24 mouse cellular contexts compared by ENCODE assay signal in genomic region chr1:161041261-161042020, GRCm38 (mm10). TPM values are rescaled to one million over a fixed set of nuclear protein-coding genes. Genes with fewer than 3 reads are reported as not detected.
DNase-seq lines count a peak whose midpoint lies in the region; ATAC-seq and TF ChIP-seq lines count a peak whose summit lies in the region.
"Had no signal": no experiment of that assay in that cellular context is flagged by ENCODE, and none has a peak within 500 bp of the region (broad histone marks: within the 10 kb centered on the region; RNA-seq: fewer than 3 reads in every experiment).

No protein-coding gene starts in this region.

- no peak for DNase-seq in limb, embryonic 10.5 days (ENCODE audit: low spot score)
- DNase-seq in 416B (ENCODE audit: low read depth): peak; percentile 26
- DNase-seq in CH12.LX (ENCODE audit: extremely low read depth): peak; percentile 53
- peak; percentile 24 for DNase-seq in MEL-GATA-1-ER (ENCODE audit: extremely low read depth, low read depth)
- no peak for DNase-seq in kidney, adult 2 months
- DNase-seq in gastrocnemius, postnatal 4 days (ENCODE audit: low spot score in 2 of 2): no peak
- no peak for DNase-seq in lung, postnatal 10 days
- DNase-seq: adrenal gland, postnatal 10 days; cerebellum, adult 11 months; cerebellum, adult 8-10 months; cerebellum, postnatal 25 days; gastrocnemius, postnatal 14 days; heart, adult 18-20 months; heart, postnatal 14 days; kidney, adult 11 months had no signal

- peaks cover 9% of the 10 kb centered on the region for H3K4me1 ChIP-seq in limb, embryonic 12.5 days (replicated peaks)
- peaks cover 6% of the 10 kb centered on the region; the same call in 1 of the 2 replicates for H3K4me1 ChIP-seq in limb, embryonic 10.5 days
- H3K4me1 ChIP-seq in CH12.LX (ENCODE audit: control insufficient read depth in 1 of 2, insufficient read depth in 2 of 2): peaks cover 0 to 13% of the 10 kb centered on the region in 2 experiments; a peak in 2 of 4 replicates
- peaks cover 2% of the 10 kb centered on the region for H3K4me1 ChIP-seq in kidney, adult 2 months (ENCODE audit: control insufficient read depth, insufficient read depth, low read length)

- H3K79me2 ChIP-seq in CH12.LX (replicated peaks; ENCODE audit: control insufficient read depth, extremely low read depth, insufficient read depth, poor library complexity, severe bottlenecking): peaks cover 11% of the 10 kb centered on the region

- dilution Hi-C loops in CH12.LX (cut with MboI; ENCODE audit: extremely low pct_ligation_motif_present, extremely low pct_unique_long_range_greater_than_20kb, low sequenced_read_pairs): no loop called here

- no peak for ATAC-seq in limb, embryonic 12.5 days (ENCODE audit: insufficient number of reproducible peaks, insufficient read depth, low FRiP score, low TSS enrichment, low read depth)
- ATAC-seq: forebrain, embryonic 15.5 days; hindbrain, postnatal 0 days had no signal

- no peaks in the 10 kb centered on the region for H3K9me3 ChIP-seq in limb, embryonic 12.5 days
- no peaks in the 10 kb centered on the region for H3K9me3 ChIP-seq in limb, embryonic 10.5 days (replicated peaks)
- no peaks in the 10 kb centered on the region for H3K9me3 ChIP-seq in CH12.LX (replicated peaks; ENCODE audit: low read length)
- H3K9me3 ChIP-seq: embryonic facial prominence, embryonic 15.5 days; forebrain, embryonic 10.5 days; forebrain, embryonic 15.5 days; heart, embryonic 15.5 days; hindbrain, embryonic 13.5 days had no signal

- WGBS in limb, embryonic 12.5 days: 91% methylated on average over 7 of the region's 7 CpGs
- WGBS in limb, embryonic 10.5 days: 94% methylated on average over 7 of the region's 7 CpGs
- WGBS in kidney, adult 2 months: 91% methylated on average over 7 of the region's 7 CpGs

- no peaks in the 10 kb centered on the region for H3K27me3 ChIP-seq in limb, embryonic 12.5 days
- no peaks in the 10 kb centered on the region for H3K27me3 ChIP-seq in limb, embryonic 10.5 days (ENCODE audit: low read depth, poor library complexity, severe bottlenecking)
- no peaks in the 10 kb centered on the region for H3K27me3 ChIP-seq in CH12.LX (replicated peaks)
- H3K27me3 ChIP-seq in kidney, adult 2 months (replicated peaks; ENCODE audit: control insufficient read depth, insufficient read depth, low read length): no peaks in the 10 kb centered on the region
- H3K27me3 ChIP-seq: embryonic facial prominence, embryonic 15.5 days; forebrain, embryonic 15.5 days; heart, embryonic 15.5 days; hindbrain, embryonic 13.5 days had no signal

- TF ChIP-seq RAD21 in CH12.LX (IDR thresholded peaks at IDR 0.05; ENCODE audit: low read depth, low read length): no peak

- no peak for TF ChIP-seq EP300 in CH12.LX (IDR thresholded peaks at IDR 0.05; ENCODE audit: low read length)

- H3K4me2 ChIP-seq in limb, embryonic 12.5 days: no peak overlapping the region
- no peak overlapping the region for H3K4me2 ChIP-seq in CH12.LX (ENCODE audit: insufficient read depth, low read depth, poor library complexity, severe bottlenecking)
- H3K4me2 ChIP-seq: embryonic facial prominence, embryonic 15.5 days; forebrain, embryonic 15.5 days; heart, embryonic 11.5 days; heart, embryonic 15.5 days; hindbrain, embryonic 13.5 days had no signal

- H3K36me3 ChIP-seq in limb, embryonic 12.5 days: peaks cover 73% of the 10 kb centered on the region
- peaks cover 88% of the 10 kb centered on the region for H3K36me3 ChIP-seq in limb, embryonic 10.5 days
- peaks cover 53 to 77% of the 10 kb centered on the region in 2 experiments for H3K36me3 ChIP-seq in CH12.LX (replicated peaks in 1 of 2; ENCODE audit: control insufficient read depth in 1 of 2, insufficient read depth in 1 of 2, low read length in 1 of 2)
- H3K36me3 ChIP-seq in kidney, adult 2 months (ENCODE audit: control insufficient read depth, insufficient read depth, low read length): peaks cover 9% of the 10 kb centered on the region

- no peak overlapping the region for H3K4me3 ChIP-seq in limb, embryonic 12.5 days (replicated peaks)
- H3K4me3 ChIP-seq in limb, embryonic 10.5 days: no peak overlapping the region
- H3K4me3 ChIP-seq in CH12.LX (replicated peaks in 1 of 3; ENCODE audit: low read depth in 2 of 3, low read length in 2 of 3, poor library complexity in 1 of 3): no peak overlapping the region
- H3K4me3 ChIP-seq in kidney, adult 2 months (ENCODE audit: insufficient read depth, low read depth, low read length): no peak overlapping the region
- H3K4me3 ChIP-seq: embryonic facial prominence, embryonic 15.5 days; erythroblast, embryonic 14.5 days; forebrain, embryonic 10.5 days; forebrain, embryonic 15.5 days; heart, embryonic 15.5 days; hindbrain, embryonic 13.5 days had no signal

- peak overlapping the region; percentile 67 for H3K27ac ChIP-seq in limb, embryonic 12.5 days
- H3K27ac ChIP-seq in limb, embryonic 10.5 days: no peak overlapping the region
- H3K27ac ChIP-seq in CH12.LX (ENCODE audit: insufficient read depth, low read depth): no peak overlapping the region
- H3K27ac ChIP-seq in kidney, adult 2 months (ENCODE audit: insufficient read depth, low read depth, low read length): no peak overlapping the region
- H3K27ac ChIP-seq: forebrain, embryonic 15.5 days had no signal

- TF ChIP-seq POLR2A in CH12.LX (IDR thresholded peaks at IDR 0.05; ENCODE audit: low read depth, low read length): no peak
- TF ChIP-seq POLR2A in kidney, adult 2 months (IDR thresholded peaks at IDR 0.05; ENCODE audit: low read depth, low read length): no peak

- TF ChIP-seq CTCF in CH12.LX (conservative IDR thresholded peaks at IDR 0.05 in 1 of 2, IDR thresholded peaks at IDR 0.05 in 1 of 2; ENCODE audit: low read depth in 2 of 2, low read length in 2 of 2): no peak
- TF ChIP-seq CTCF in kidney, adult 2 months (conservative IDR thresholded peaks at IDR 0.05; ENCODE audit: insufficient read depth, insufficient read length, low read depth, low read length): no peak

- in situ Hi-C loops in CH12.LX (cut with MboI; ENCODE audit: low pct_ligation_motif_present, low pct_unique_long_range_greater_than_20kb, low sequenced_read_pairs): no loop called here

- no peak overlapping the region for H3K9ac ChIP-seq in limb, embryonic 12.5 days (replicated peaks)
- no peak overlapping the region for H3K9ac ChIP-seq in CH12.LX (ENCODE audit: insufficient read depth, low read depth)
- H3K9ac ChIP-seq: embryonic facial prominence, embryonic 15.5 days; forebrain, embryonic 15.5 days; heart, embryonic 15.5 days; hindbrain, embryonic 13.5 days had no signal

TF ChIP-seq in CH12.LX, 34 proteins besides CTCF, POLR2A, EP300 and RAD21:
- TF ChIP-seq HCFC1 (IDR thresholded peaks at IDR 0.05; ENCODE audit: low read depth, low read length): no peak
- no peak for TF ChIP-seq MYC (IDR thresholded peaks at IDR 0.05; ENCODE audit: low read depth, low read length)
- TF ChIP-seq ZC3H11A (IDR thresholded peaks at IDR 0.05; ENCODE audit: low read depth, low read length): no peak
- no peak for TF ChIP-seq GABPA (IDR thresholded peaks at IDR 0.05; ENCODE audit: insufficient replicate concordance, low read depth, low read length)
- no peak for TF ChIP-seq TCF12 (IDR thresholded peaks at IDR 0.05; ENCODE audit: low read depth, low read length)
- TF ChIP-seq BHLHE40 (IDR thresholded peaks at IDR 0.05; ENCODE audit: low read depth, low read length): no peak
- no peak for TF ChIP-seq MAFK (IDR thresholded peaks at IDR 0.05; ENCODE audit: insufficient replicate concordance, low read length)
- TF ChIP-seq POLR2AphosphoS2 (IDR thresholded peaks at IDR 0.05; ENCODE audit: low read depth, low read length): no peak
- TF ChIP-seq PAX5 (IDR thresholded peaks at IDR 0.05; ENCODE audit: low read length): no peak

RNA-seq across cellular contexts. Expression of gene Zbtb37, which starts 6.8 kb away (rescaled TPM):
- polyA plus RNA-seq in limb, embryonic 12.5 days (2016; fragmentation: Nextera tagmentation; extraction: Ambion mirVana): 8.5 and 11.1 TPM in 2 replicates
- 6.2 and 8.6 TPM in 2 replicates for polyA plus RNA-seq in limb, embryonic 10.5 days (2016; fragmentation: Nextera tagmentation; extraction: Ambion mirVana)
- total RNA-seq in CH12.LX (2012; rRNA removed): 4.7 and 5.2 TPM in 2 replicates
- total RNA-seq in CH12.LX (2014; rRNA removed): 3.1 and 4.5 TPM in 2 replicates
- polyA plus RNA-seq in CH12.LX (2012; ENCODE audit: insufficient read length, low read depth): 3.6 and 4.8 TPM in 2 replicates
- polyA plus RNA-seq in kidney, adult 2 months (2012; rRNA removed): 1.7 and 1.8 TPM in 2 replicates
- total RNA-seq in gastrocnemius, postnatal 4 days (2021): 10 to 100 TPM; 14.2 to 15.6 TPM
- polyA plus RNA-seq: erythroblast, embryonic 14.5 days had no signal

RNA-seq across cellular contexts. Expression of gene Dars2, which starts 29.0 kb away (rescaled TPM):
- polyA plus RNA-seq in limb, embryonic 12.5 days (2016; fragmentation: Nextera tagmentation; extraction: Ambion mirVana): 35.7 and 37.5 TPM in 2 replicates
- 66.7 and 74.6 TPM in 2 replicates for polyA plus RNA-seq in limb, embryonic 10.5 days (2016; fragmentation: Nextera tagmentation; extraction: Ambion mirVana)
- total RNA-seq in CH12.LX (2012; rRNA removed) (44.7 and 46.2 TPM in 2 replicates), CH12.LX (2014; rRNA removed) (64.7 and 74.0 TPM in 2 replicates)
- 50.6 and 55.3 TPM in 2 replicates for polyA plus RNA-seq in CH12.LX (2012; ENCODE audit: insufficient read length, low read depth)
- 17.9 and 19.1 TPM in 2 replicates for polyA plus RNA-seq in kidney, adult 2 months (2012; rRNA removed)
- 10 to 100 TPM; 13.9 to 15.3 TPM for total RNA-seq in gastrocnemius, postnatal 4 days (2021)

RNA-seq across cellular contexts. Expression of gene Cenpl, which starts 29.1 kb away (rescaled TPM):
- polyA plus RNA-seq in limb, embryonic 12.5 days (2016; fragmentation: Nextera tagmentation; extraction: Ambion mirVana): 40.4 and 40.7 TPM in 2 replicates
- 40.1 and 44.6 TPM in 2 replicates for polyA plus RNA-seq in limb, embryonic 10.5 days (2016; fragmentation: Nextera tagmentation; extraction: Ambion mirVana)
- 4.6 and 5.5 TPM in 2 replicates for total RNA-seq in CH12.LX (2012; rRNA removed)
- 10.4 and 11.5 TPM in 2 replicates for total RNA-seq in CH12.LX (2014; rRNA removed)
- 13.1 and 13.3 TPM in 2 replicates for polyA plus RNA-seq in CH12.LX (2012; ENCODE audit: insufficient read length, low read depth)
- 1.2 and 1.6 TPM in 2 replicates for polyA plus RNA-seq in kidney, adult 2 months (2012; rRNA removed)
- total RNA-seq in gastrocnemius, postnatal 4 days (2021): 1 to 10 TPM; 4.9 to 5.2 TPM

Comparison
In these comparisons a context has a peak if more than half of its experiments do, and no peak if none do; other contexts are left out.
1. DNase-seq: peak in 416B (single experiment), CH12.LX (single experiment) and MEL-GATA-1-ER (single experiment); none in limb, embryonic 10.5 days (single experiment), kidney, adult 2 months (single experiment), gastrocnemius, postnatal 4 days (0 of 2) and lung, postnatal 10 days (single experiment).